Mouse (Mus musculus) MEL (cell line): ENCODE measurements around the gene Gm42957.

Source experiments
- GABPA ChIP-seq: IDR thresholded peaks from 2 replicates; pipeline ENCODE4 v1.6.1; 2012; ENCODE audit warnings: low read depth, mild to moderate bottlenecking, inconsistent platforms, low read length, improper control_type of control experiment, moderate library complexity
- ZC3H11A ChIP-seq: IDR thresholded peaks from 2 replicates; pipeline ENCODE4 v1.6.1; 2012; ENCODE audit warnings: low read depth, mild to moderate bottlenecking, inconsistent platforms, low read length, improper control_type of control experiment

DNA sequence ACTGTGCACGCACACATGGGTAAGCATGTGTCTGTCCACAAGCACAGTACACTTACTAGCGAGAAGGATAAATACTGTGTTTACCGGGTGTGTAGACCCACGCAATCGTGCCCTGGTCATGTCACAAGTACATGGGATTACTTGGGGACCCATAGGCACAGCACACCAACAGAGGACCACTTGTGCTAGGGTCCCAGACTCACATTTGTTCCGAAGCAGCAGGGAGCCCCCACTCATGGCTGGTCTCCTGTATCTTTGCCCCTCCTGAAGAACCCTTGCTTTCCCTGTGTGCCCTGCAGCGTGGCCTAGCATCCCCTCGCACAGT lies 36.2 kb upstream of the Gm42957 start:
- TF ChIP-seq GABPA (no peak), ZC3H11A (no peak)
